12 mouse cellular contexts compared by ENCODE assay signal in the genomic region with DNA sequence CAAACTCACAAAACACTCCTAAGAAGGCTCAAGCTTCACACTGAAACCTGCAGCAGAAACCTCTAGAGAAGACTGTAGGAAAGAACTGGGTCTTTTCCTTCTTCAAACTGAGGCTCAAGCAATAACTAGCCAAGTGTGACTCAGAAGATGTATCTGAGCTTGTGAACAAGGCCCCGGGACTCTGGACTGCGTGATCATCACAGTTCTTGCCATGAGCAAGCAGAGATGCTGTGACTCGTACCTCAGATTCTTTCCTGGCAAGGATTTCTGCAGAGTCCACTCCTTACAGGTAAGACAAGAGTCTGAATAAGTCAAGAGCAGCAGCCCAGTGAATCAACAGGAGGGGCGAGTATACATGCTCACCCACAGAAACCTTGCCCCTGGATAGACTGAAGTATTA.
"Had no signal": no experiment of that assay in that cellular context is flagged by ENCODE, and none has a peak within 500 bp of the region (broad histone marks: within the 10 kb centered on the region; RNA-seq: fewer than 3 reads in every experiment).

No protein-coding gene starts in this region.

- DNase-seq: liver, postnatal 0 days; lung, adult 2 months; lung, postnatal 14 days; lung, postnatal 36 days; retina, postnatal 1 day; right cerebral cortex, adult 18-20 months; right cerebral cortex, postnatal 25 days; right cerebral cortex, postnatal 4 days; spleen, adult 18-20 months; thymus, adult 18-20 months; thymus, postnatal 14 days; thymus, postnatal 36 days had no signal
